Mouse (Mus musculus): ENCODE measurements at regions not wholly inside any gene's neighbourhood (a gene's known extent, or its start where the extent isn't known, plus 50 kb on each side); places are given as distances from the start of the nearest gene placed in this dataset.

DNA sequence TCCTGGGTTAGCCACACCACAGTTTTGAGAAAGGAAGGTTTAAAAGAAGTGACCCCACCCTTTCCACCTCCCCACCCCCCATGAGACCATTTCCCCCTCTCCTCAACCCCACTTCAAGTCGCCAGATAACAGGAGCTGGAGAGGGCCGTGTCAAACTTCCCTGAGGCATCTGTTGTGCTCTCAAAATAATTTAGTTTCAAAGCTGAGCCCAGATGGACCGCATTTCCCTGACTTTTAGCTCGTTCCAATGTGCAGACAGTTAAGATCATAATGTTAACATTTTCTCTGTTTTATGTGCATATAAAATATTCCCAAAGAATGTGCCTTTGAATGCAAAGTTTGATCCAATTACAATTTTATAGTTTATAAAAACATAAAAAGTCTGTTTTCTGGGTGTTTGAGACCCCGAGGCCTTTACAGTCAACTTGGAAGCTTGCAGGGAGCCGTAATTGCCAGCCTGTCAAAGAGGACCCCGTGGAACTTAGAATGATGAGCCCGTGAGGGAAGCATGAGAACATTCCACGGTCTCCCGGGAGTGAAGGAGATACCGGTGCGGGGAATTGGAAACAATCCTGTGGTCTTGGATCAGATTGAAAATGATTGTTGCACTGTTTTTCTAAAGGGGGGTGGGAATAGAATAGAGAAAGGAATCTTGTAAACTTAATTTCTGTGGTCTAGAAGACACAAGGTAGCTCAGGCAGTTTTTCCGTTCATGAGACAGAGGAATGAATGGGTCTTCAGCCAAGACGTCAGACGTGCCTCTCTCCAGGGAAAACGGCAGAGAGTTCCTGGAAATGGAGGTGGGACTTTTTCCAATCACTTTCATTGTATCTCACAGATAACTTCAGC, 903.3 kb downstream of the Mrps31 start:
- peak in 1 of 2 experiments; percentile 35 for DNase-seq (ENCODE audit: low spot score in 2 of 2)

GRCm38 (mm10) chr8:23319556-23319955, 908.4 kb downstream of the Mrps31 start:
- DNase-seq (ENCODE audit: low spot score in 2 of 2), result peak in 1 of 2 experiments; percentile 45

GRCm38 (mm10) chr8:23321166-23321565, 910.0 kb downstream of the Mrps31 start:
- DNase-seq (ENCODE audit: low spot score in 2 of 2), result peak in 1 of 2 experiments; percentile 34

DNA sequence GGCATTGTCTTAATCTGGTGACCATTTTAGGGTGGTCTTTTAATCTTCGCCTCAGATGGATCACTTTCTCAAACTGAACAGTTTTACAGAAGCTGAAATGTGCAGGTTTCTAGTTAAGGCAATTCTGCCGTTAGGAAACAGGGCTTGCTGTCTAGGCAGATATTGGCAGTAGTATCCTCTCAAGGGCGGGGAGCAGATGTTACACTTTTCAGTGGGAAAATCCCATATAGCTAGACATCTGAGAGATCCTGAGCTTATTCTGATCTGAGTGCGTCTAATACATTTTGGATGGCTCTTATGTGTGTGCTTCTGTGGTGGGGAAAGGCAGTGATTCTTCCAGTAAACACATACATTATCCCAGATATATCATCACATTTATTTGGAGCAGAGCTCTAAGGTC, 916.1 kb downstream of the Mrps31 start:
- DNase-seq (ENCODE audit: low spot score in 2 of 2), result no peak

DNA sequence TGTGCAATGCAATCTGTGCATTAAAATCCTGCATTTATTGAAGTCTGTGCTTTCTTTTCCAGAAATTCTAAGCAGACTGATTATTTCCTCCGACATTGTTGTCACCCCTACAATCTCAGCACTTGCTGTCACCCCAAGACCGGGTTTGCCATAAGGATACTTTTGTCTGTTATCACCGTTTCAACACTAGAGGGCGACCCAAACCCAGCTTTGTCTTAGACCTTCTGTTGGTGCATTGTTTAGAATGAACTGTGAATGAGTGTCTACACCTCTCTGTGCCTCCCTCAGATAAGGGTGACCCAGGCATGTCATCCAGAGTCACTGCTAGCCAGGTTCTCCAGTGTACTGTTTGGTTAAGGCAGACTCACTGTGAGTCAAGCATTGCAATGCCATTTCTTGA, 933.0 kb downstream of the Mrps31 start:
- no peak for DNase-seq (ENCODE audit: low spot score in 2 of 2)

DNA sequence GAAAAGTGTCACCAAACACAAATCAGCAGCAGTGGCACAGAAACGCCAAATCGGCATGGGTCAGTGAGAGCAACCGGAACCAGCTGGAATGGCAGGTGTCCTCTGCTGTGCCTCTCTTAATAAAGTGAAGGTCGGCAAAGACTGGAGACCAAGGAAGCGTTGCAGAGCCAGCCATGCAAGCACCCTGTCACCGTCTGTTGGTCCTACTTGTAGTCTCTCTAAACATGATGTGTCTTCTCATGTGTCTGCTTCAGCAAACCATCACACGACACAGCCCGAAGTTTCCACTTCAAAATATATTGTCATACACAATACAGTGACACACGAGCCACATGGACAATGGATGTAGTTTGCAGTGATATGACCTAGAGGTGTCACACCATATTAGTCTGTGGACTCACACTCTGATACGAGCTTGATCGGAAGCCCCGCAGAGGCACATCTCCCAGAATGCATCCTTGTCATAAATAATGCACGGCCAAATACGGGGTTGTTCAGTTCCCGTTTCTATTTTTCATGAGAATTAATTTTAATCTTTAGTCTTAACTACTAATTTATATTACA, 940.3 kb downstream of the Mrps31 start:
- no peak for DNase-seq (ENCODE audit: low spot score in 2 of 2)

- DNase-seq (ENCODE audit: low spot score in 2 of 2), result no peak
These were observed 941.3 kb downstream of the Mrps31 start for GRCm38 (mm10) chr8:23352259-23353106.

- no peak for DNase-seq (ENCODE audit: low spot score in 2 of 2)
These were observed 949.0 kb downstream of the Mrps31 start for GRCm38 (mm10) chr8:23360061-23360622.

GRCm38 (mm10) chr8:23360850-23361274, 949.7 kb downstream of the Mrps31 start:
- DNase-seq (ENCODE audit: low spot score in 2 of 2), result no peak

Measured in spleen, postnatal 4 days (tissue).